Mouse (Mus musculus) urinary bladder, postnatal 14 days (tissue): ENCODE data around the gene Clip4.
"Not testable (repeated sequence)": the region's sequence is repeated elsewhere in the genome, so short reads cannot be mapped to it uniquely, and the experiment has no call there.

Experiments used
- DNase-seq: peaks from one replicate; pipeline ENCODE4 v3.0.0; 2021; ENCODE audit warnings: low spot score

The Clip4 gene

DNA sequence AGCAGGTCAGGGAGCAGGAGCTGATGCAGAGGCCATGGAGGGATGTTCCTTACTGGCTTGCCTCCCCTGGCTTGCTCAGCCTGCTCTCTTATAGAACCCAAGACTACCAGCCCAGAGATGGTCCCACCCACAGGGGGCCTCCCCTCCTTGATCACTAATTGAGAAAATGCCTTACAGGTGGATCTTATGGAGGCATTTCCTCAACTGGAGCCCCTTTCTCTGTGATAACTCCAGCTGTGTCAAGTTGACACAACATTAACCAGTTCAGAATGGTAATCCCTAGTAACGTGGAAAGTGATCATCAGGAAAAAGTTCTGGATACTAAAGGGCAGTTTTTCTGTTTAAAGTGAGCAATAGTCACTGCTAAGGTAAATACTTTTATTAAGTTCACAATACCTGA lies at the start of gene Clip4:
Clip4 (plus strand) TSS at position 301 of the 400 bp plus-strand sequence.
- not testable (repeated sequence) for DNase-seq

DNA sequence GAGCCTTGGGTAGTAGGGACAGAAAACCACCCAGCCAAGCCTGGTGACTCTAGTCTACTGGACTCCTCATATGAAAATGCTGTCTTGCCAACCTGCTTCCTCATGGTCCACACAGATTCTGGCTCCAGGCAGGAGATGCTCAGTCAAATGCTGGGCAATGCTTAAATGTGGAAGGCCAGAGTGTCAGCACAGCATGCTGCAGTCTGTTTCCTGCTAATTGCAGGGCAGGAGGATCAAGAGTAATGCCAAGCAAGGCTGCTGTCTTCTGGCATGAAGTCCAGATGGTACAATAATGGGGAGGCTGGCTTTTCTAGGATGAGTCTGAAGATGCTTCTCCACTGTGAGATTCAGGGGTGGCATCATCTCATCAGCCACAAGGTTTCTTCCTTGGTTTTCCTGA lies 47.8 kb upstream of the Clip4 start:
- DNase-seq, result no peak

DNA sequence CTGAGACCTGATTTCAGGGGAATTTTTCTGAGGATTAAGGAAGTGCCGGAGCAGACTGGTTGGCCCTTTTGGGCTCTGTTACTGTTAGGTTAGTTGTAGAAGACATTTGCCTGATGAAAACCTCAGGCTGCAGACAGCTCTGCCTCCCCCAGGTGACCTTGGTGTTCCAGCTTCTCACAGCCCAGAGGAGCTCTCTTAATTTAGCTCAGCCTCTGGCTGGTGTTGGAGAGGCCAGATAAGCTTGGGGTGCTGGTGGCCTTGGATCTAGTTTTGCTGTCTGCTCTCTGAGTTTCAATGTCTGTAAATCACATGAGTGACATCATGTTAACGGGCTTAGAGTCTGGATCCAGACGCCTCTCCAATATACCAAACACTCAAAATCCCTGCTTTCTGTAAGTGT lies 47.3 kb upstream of the Clip4 start:
- DNase-seq, result no peak

DNA sequence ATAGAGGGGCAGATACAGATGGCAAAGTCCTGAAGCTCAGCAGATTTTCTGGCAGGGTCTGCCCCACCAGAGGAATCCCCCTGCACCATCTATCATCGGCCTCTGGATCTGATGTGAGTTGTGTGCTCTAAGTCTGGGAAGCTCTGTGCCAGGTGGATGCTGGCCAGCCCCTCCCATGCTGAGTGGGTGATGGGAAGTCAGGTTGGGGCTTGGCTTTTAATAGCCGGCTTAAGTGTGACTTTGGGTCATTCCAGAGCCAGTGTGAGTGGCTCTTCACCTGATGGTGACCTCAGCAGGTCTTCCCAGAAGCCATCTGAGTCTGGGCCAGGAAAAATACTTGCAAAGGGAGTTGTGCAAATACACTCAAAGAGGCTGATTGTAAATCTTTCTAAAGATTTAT lies 37.6 kb upstream of the Clip4 start:
- DNase-seq, result peak; percentile 25

DNA sequence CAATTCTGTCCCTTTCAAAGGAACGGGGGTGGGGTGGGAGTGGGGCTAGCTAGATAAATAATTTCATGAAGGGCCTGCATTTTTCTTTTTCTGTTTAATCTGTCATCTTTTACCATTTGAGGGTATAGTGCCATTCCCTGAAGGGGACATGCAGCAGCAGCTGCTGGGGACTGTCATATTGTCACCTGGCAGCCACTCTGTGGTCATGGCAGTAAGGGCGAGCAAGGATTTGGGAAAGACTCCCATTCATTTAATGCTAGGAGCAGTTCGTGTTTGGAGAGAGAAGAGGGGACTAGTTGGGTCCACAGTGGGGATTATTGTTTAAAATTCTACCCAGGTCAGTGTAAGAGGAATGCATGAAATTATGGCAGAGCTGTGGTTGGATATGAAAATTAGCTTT lies 31.8 kb upstream of the Clip4 start:
- no peak for DNase-seq

DNA sequence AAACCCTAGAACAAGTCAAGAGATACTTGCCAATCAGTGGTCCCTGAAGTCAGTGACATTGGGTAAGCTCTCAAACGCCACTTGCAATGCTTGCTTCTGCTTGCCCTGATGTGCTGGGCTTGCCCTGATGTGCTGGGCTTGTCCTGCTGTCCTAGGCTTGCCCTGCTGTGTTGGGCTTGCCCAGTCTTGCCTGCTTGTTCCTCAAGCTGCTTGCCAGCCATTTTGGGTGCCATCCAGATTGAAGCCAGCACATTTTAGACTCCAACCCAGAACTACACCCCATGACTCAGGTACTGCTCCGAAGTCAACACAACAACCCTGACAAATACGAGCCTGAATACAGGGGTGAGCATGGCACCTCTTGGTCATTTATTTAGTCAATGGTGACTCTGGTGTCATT lies 26.1 kb upstream of the Clip4 start:
- peak; percentile 38 for DNase-seq

DNA sequence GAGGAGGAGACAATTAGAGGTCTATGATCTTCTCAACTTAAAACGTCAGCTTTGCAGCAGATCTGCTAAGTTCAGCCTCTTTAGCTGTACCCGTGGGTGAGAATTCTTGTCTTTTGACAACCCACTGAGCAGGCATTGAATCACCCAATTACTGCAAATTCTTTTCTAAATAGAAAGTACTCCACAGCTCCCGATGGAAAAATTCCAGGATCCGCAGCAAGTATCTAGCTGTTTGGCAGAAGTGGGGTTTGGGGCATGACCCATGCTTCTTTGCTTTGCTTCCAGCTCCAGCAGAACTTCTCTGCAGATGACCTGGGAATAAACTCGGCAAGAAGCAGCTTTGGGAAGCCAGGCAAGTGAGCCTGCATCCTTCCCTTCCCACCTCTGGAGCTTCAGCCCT lies 25.3 kb upstream of the Clip4 start:
- DNase-seq, result no peak

DNA sequence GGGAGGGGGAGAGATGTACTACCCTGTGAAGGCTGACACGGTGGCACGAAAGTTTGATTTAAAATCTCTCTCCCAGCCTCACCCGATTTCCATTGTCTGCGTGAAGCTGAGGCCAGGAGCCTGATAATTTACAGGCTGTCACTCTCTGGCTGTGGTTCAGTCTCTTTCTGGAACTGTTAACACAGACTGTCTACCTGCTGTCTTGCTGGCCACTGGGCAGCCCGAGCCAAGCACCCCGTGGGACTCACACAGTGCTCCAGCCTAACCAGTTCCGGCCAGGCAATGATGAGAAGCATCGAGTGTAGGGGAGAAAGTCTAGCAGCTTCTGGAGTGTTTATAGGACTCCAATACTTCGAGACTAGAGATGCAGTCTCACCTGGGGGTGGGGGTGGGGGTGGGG lies 22.2 kb upstream of the Clip4 start:
- DNase-seq, result no peak

DNA sequence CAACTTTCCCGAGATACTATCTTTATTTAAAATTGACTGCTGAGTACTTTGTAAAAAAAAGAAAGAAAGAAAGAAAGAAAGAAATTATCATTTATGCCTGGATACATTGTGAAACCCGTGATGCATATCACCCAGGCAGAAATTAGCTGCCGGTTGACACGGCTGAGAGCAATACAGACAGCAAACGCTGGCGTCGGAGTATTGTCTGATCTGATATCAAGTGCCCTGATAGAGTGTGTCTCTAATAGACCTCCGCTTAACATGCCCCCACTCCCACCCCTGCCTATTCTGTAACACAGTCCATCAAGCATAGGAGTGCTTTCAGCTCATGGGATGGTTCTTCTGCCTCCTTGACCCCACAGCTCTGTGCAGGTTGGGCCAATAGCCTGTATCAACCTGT lies 20.7 kb upstream of the Clip4 start:
- no peak for DNase-seq

DNA sequence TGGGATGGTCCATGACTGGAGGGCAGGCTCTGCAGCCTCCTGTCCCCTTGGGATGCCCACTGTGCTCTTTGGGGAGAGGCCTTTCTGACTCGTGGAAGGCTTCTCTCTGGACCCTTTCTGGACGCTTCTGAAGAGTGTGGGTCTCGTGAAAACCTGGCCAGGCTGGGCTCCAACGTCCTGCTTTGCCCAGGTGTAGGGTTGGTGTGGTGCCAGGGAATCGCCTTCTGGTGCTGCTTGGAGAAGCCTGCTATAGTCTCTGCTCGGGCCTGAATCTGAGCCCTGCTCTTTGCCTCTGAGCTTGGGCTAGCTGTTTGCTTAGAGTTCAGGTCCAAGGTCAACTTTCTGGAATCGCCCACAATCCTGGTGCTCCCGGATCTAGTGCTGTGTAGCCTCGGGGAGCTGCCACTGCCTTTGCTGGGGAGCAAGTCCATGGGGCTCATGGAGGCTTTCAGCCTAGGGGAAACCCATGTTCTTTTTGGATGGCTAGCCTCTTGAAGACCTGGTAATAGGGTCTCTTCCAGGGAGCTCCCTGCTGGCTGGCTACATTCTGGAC lies 18.6 kb upstream of the Clip4 start:
- no peak for DNase-seq

DNA sequence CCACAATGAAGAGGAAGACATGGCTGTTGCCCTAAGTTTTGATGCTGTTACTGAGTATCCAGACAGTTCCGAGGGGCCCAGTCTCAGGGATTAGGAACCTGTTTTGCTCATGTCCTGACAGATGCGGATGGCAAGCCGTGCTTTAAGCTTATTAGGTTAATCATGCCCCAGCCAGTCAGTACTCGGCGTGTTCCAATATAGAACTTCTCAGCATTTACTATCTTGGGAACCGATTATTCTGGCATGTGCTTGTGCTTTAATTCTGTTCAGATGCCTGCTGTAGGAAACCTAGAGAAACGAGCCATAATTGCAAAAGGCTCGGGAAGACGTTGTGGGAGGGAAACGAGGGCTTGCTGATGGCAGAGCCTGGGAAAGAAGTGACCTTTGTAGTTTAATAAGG lies 15.4 kb upstream of the Clip4 start, which contains the start of gene Pcare:
Pcare (minus strand) TSS at position 64 of the 400 bp plus-strand sequence.
- DNase-seq, result no peak

DNA sequence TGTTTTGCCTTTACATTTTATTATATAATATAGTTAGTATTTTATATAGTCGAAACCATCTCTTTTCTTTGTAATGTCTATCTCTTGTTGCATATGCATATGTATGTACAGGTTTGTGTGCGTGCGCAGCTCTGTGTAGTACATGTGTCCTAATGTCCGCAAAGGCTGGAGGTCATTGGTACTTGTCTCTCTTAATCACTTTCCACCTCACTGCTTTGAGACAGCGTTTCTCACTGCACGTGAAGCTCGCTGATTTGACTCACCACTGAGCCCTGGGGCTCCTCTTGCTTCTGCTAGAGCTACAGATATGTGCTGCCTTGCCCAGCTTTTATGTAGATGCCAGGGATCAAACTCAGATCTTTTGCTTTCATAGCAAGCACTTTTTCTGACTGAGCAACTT lies 7.7 kb upstream of the Clip4 start:
- no peak for DNase-seq

DNA sequence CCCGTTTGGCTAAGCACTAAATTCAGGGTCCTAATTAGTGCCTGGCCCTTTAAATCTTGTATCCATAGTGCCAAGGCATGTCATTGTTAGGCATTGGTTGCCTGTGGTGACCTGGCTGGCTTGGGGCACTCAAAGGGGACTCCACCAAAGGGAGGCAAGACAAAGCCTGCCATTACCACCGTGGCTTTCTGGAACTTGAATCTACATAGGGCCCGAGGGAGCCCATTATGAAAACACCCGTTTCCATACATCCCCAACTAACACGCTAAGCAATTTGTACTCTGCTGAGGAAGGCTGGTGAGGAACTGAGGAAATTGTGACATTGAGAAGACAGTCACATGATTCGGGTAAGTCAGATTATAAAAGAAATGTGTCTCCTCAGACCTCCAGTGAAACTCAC lies 1.3 kb downstream of the Clip4 start:
- no peak for DNase-seq

DNA sequence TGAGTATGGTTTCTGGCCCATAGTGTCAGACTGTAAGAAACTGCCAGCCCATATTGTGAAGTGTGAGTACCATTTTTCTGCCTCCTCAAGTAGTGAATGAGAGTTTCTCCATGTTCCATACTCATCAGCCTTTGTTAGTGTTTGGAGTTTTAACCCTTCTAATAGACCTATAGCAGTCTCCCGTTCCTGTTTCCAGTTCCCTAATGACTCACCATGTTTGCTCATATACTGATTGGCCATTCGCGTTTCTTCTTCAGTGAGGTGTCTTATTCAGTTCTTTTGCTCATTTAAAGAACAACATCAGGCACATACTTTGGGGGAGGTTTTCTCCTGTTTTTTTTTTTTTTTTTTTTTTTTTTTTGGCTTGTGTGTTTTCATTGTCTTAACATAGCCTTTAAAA lies 2.4 kb downstream of the Clip4 start:
- no peak for DNase-seq

DNA sequence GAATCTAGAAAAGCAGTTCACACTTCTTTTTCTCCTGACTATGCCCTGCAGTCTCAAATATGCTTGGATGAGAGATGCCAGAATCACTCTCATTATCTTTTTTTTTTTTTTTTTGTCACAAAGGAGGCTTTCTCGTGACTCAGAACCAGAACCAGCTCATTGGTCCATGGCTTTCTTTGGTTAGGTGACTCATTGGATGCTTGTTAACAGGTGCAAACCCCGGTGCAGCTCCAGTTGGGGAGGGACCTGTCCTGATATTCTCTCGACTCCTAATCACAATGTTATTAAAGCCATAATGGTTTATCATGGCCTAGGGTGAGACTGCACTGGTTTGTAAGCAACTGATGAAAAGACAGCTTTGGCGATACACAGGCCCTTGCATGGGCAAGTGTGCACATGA lies 5.9 kb downstream of the Clip4 start:
- DNase-seq, result no peak

DNA sequence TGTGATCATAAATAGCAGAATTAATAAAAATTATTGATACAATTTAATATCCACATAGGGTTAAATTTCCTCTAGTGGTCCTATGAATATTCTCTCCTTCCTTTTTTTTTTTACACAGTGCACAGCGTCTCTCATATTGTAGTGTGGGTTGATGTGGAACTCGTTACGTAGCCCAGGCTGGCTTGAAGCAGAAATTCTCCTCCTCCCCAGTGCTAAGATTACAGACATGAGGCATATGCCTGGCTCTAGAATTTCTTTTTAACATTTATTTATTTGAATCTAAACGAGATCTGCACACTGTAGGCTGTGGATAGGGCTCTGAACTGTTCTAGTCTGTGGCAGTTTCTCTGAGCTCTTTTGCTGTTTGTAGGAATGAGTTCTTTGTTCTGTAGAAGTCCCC lies 7.0 kb downstream of the Clip4 start:
- DNase-seq, result no peak

DNA sequence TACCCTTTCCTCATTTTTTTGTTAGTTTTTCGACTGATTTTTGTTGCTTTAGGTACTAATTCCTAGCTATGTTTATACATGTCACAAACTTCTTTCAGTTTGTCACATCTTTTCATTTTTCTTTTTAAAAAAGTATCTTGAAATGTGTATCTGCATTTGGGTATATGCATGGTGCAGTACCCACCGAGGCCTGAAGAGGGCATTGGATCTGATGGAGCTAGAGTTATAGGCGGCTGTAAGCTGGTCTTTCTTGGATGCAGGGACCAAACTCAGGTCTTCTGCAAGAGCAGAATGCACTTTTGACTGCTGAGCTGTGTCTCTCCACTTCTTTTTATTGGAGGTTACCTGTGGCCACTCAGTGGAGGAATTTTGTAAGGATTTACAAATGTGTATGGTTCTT lies 10.4 kb downstream of the Clip4 start:
- DNase-seq, result no peak

DNA sequence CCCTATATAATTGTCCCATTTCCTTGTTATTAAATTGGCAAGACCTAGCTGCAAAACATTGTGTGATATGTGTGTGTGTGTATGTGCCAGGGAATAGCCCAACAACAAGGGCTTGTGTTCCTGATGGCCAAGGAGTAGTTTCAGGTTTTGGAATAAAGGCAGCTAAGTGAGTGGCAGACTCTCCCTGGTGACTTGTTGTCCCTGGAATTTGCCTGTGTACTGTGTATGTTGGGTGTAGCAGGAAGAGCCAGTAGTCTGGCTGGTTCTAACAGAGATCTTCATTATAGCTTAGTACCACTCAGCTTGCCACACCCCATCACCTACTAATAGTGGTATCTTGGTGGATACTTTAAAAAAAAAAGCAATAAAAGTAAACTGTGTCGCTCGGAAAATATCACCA lies 12.2 kb downstream of the Clip4 start:
- DNase-seq, result no peak

DNA sequence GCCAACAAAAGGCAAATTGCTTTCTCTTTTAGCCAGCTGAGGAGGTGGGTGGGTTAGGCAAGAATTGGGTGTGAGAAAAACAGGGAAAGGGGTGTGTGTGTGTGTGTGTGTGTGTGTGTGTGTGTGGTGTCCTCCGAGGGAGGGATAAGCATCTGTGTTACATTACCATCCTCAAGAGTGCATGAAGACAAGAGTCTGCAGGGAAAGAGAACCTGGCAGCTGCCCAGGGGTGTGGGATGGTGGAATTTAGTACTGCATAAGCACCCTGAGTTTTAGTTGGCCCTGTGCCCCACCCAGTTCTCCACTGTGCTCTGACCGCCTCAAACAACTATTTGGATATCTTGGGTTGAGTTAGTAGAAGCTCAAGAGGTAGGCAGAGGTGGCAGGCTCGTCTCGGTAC lies 12.7 kb downstream of the Clip4 start:
- peak; percentile 29 for DNase-seq

DNA sequence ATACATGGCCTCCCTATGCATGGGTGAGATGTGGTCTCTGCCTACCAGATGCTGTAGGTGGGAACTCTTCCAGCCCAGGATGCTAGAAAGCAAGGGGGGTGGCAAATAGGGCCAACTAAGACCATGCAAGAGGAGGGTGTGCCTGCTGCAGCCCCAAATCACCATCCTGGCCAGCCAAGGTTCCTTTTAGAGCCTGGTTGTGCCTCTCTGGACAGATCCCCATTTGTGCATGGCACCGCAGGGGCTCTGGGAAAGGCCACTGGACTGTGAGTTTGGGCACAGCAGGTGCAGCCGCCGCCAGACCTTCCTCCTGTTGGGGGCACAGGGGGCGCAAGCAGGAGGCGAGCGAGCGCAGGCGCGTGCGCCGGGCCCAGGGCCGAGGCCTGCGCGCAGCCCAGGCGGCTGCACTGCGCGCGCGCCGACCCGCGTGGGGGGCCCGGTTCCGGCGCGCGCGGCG lies 14.0 kb downstream of the Clip4 start:
- DNase-seq, result no peak

DNA sequence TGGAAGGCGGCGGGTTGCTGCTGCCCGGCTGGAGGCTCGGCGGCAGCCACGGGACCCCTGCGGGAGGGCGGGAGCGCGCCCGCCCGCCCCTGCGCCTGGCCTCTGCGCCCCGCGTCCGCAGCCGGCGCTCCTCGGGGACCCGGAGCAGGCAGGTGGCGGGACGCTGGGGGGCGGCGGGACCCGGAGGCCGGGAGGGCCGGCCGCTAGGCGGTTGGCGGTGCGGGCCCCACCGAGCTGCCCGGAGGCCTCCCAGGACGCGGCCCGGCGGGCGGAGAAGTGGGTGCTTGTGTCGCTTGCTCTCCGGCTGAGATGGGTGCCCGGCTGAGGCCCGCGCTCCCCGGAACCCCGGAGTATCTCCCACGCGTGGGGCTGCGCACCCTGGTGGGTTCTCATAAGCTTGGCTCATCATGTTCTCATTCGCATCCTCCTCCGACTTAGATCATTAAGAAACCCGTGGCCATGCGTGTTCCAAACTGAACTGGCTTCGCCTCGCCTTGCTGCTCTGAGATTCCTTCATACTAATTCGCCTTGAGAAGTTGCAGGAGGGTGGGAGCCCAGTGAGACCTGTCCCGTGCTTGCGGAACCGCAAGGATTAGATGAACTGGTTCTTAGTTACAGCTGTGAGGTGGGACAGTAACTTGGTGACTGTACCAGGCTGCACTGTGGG lies 14.6 kb downstream of the Clip4 start:
- no peak for DNase-seq

DNA sequence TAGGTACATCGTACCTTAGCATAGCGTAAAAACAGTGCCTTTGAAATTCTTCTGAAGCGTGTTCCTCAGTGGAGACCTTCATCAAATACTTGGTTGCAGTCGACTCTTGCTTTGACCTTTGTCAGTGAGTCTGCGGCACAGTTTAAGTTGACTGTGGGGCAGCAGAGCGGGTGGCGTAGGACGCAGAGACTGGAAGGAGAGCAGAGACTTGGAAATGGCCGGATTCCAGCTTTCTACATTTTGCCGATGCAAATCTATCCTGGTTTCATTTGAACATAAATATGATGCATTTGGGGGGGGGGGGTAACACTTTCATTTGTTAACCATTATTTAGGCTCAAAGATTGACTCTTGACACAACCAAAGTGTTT lies 15.1 kb downstream of the Clip4 start:
- no peak for DNase-seq

DNA sequence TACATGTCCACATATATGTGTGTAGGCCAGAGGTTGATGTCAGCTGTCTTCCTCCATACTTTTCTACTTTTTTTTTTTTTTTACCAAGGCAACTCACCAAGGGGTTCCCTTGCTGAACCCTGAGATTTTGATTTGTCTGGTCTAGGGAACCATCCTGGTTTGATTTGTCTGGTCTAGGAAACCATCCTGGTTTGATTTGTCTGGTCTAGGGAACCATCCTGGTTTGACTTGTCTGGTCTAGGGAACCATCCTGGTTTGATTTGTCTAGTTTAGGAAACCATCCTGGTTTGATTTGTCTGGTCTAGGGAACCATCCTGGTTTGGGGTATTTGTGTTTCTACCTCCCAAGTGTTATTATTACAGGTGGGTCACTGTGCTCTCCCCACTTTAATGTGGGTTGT lies 18.2 kb downstream of the Clip4 start:
- DNase-seq, result no peak

DNA sequence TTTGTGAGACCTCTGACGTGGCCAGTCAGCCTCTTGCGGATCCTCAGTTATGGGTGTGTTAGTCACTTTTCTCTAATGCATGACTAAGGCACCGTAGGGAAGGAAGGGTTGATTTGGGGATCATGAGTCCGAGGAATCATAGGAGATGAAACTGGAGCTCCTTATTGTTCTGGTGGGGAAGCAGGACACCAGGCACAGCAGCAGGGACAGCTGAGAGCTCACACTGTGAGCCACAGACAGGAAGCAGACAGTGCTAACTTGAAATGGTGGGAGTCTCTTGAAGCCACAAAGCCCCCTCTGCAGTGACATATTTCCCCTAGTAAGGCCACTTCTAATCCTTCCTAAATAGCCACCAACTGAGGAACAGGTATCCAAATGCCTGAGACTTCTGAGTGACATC lies 22.8 kb downstream of the Clip4 start:
- DNase-seq, result no peak
